Mouse (Mus musculus) MEL (cell line): ENCODE measurements around the gene Hsbp1. TPM values are rescaled to one million over a fixed set of nuclear protein-coding genes. Genes with fewer than 3 reads are reported as not detected.
A peak's percentile ranks its signal among the peaks of the same experiment; 100 is the strongest.

Source experiments
- DNase-seq: peaks from one replicate; pipeline ENCODE4 v3.0.0; 2011; ENCODE audit warnings: low read depth, low spot score
- H3K27ac ChIP-seq: 2 replicates; pipeline ENCODE4 v1.5.1; 2012; ENCODE audit warnings: low read depth, mild to moderate bottlenecking, control low read depth, low read length, moderate library complexity; ENCODE audit not compliant: control insufficient read depth
- H3K27me3 ChIP-seq, 2 experiments: fragments of 150-350 bp in 1 of 2; sonication (generic) in 1 of 2; 2 replicates each; pipeline ENCODE4 v1.6.1; 2012; ENCODE audit warnings: low read length in 2 of 2, mild to moderate bottlenecking in 2 of 2, improper control_type of control experiment in 1 of 2, moderate library complexity in 1 of 2; ENCODE audit not compliant: insufficient read depth in 2 of 2, control insufficient read depth in 1 of 2
- H3K36me3 ChIP-seq, 2 experiments: 2 replicates each; pipeline ENCODE4 v1.6.1; 2012 to 2014; ENCODE audit warnings: low read length in 2 of 2, improper control_type of control experiment in 1 of 2, inconsistent platforms in 1 of 2, mild to moderate bottlenecking in 1 of 2; ENCODE audit not compliant: insufficient read depth in 2 of 2, control insufficient read depth in 1 of 2
- H3K4me1 ChIP-seq, 2 experiments: fragments of 150-350 bp in 1 of 2; sonication (generic) in 1 of 2; 2 replicates each; pipeline ENCODE4 v1.6.1; 2012; ENCODE audit warnings: low read length in 2 of 2, improper control_type of control experiment in 1 of 2, mild to moderate bottlenecking in 1 of 2; ENCODE audit not compliant: insufficient read depth in 2 of 2, control insufficient read depth in 1 of 2
- H3K4me3 ChIP-seq, 2 experiments: fragments of 150-350 bp in 1 of 2; sonication (generic) in 1 of 2; 2 replicates each; pipeline ENCODE4 v1.5.1; 2012; ENCODE audit warnings: low read depth in 2 of 2, low read length in 2 of 2, mild to moderate bottlenecking in 2 of 2, moderate library complexity in 2 of 2, control low read depth in 1 of 2, improper control_type of control experiment in 1 of 2; ENCODE audit not compliant: control insufficient read depth in 1 of 2, insufficient read depth in 1 of 2
- H3K79me2 ChIP-seq: 2 replicates; pipeline ENCODE4 v1.6.1; 2012; ENCODE audit warnings: mild to moderate bottlenecking, low read length, moderate library complexity; ENCODE audit not compliant: control insufficient read depth, poor library complexity, insufficient read depth
- H3K9ac ChIP-seq: 2 replicates; pipeline ENCODE4 v1.6.1; 2012; ENCODE audit warnings: low read depth, mild to moderate bottlenecking, control low read depth, low read length, moderate library complexity; ENCODE audit not compliant: control insufficient read depth, poor library complexity, severe bottlenecking
- H3K9me3 ChIP-seq: fragments of 150-350 bp; sonication (generic); replicated peaks from 2 replicates; pipeline ENCODE4 v1.6.1; 2012; ENCODE audit warnings: mild to moderate bottlenecking, low read length, improper control_type of control experiment, moderate library complexity; ENCODE audit not compliant: insufficient read depth
- CHD1 ChIP-seq: IDR thresholded peaks from 2 replicates; pipeline ENCODE4 v1.6.1; 2012; ENCODE audit warnings: low read depth, mild to moderate bottlenecking, inconsistent platforms, low read length, improper control_type of control experiment
- ELF1 ChIP-seq: IDR thresholded peaks from 2 replicates; pipeline ENCODE4 v1.6.1; 2014; ENCODE audit warnings: low read depth, mild to moderate bottlenecking, inconsistent platforms, low read length, improper control_type of control experiment, moderate library complexity
- EP300 ChIP-seq, 2 experiments: IDR thresholded peaks; 2 replicates each; pipeline ENCODE4 v1.6.1; 2011; ENCODE audit warnings: improper control_type of control experiment in 2 of 2, low read length in 2 of 2, low read depth in 1 of 2, mild to moderate bottlenecking in 1 of 2
- GABPA ChIP-seq: IDR thresholded peaks from 2 replicates; pipeline ENCODE4 v1.6.1; 2012; ENCODE audit warnings: low read depth, mild to moderate bottlenecking, inconsistent platforms, low read length, improper control_type of control experiment, moderate library complexity
- GATA1 ChIP-seq: IDR thresholded peaks from 2 replicates; pipeline ENCODE4 v1.6.1; 2011; ENCODE audit warnings: low read depth, low read length, improper control_type of control experiment
- HCFC1 ChIP-seq: IDR thresholded peaks from 2 replicates; pipeline ENCODE4 v1.6.1; 2012; ENCODE audit warnings: low read depth, mild to moderate bottlenecking, inconsistent platforms, low read length, improper control_type of control experiment, moderate library complexity
- KAT2A ChIP-seq: conservative IDR thresholded peaks from 2 replicates; pipeline ENCODE4 v1.6.1; 2012; ENCODE audit warnings: low read depth, low read length, improper control_type of control experiment, inconsistent platforms
- MEF2A ChIP-seq: IDR thresholded peaks from 2 replicates; pipeline ENCODE4 v1.6.1; 2014; ENCODE audit warnings: low read depth, mild to moderate bottlenecking, inconsistent platforms, low read length, improper control_type of control experiment; ENCODE audit not compliant: poor library complexity, insufficient replicate concordance, severe bottlenecking; ENCODE audit errors: extremely low read depth
- MXI1 ChIP-seq: IDR thresholded peaks from 2 replicates; pipeline ENCODE4 v1.6.1; 2011; ENCODE audit warnings: mild to moderate bottlenecking, low read depth, low read length, improper control_type of control experiment
- MYB ChIP-seq: IDR thresholded peaks from 2 replicates; pipeline ENCODE4 v1.6.1; 2011; ENCODE audit warnings: mild to moderate bottlenecking, low read depth, low read length, improper control_type of control experiment
- MYC ChIP-seq: IDR thresholded peaks from 2 replicates; pipeline ENCODE4 v1.6.1; 2011; ENCODE audit warnings: low read depth, mild to moderate bottlenecking, low read length, improper control_type of control experiment, moderate library complexity
- POLR2A ChIP-seq, 2 experiments: IDR thresholded peaks; 2 replicates each; pipeline ENCODE4 v1.6.1; 2011 to 2012; ENCODE audit warnings: low read length in 2 of 2, mild to moderate bottlenecking in 2 of 2, control low read depth in 1 of 2, improper control_type of control experiment in 1 of 2, low read depth in 1 of 2, moderate library complexity in 1 of 2; ENCODE audit not compliant: control insufficient read depth in 1 of 2, insufficient read depth in 1 of 2, poor library complexity in 1 of 2
- SIN3A ChIP-seq: IDR thresholded peaks from 2 replicates; pipeline ENCODE4 v1.6.1; 2012; ENCODE audit warnings: low read length, improper control_type of control experiment, inconsistent platforms
- SMC3 ChIP-seq: IDR thresholded peaks from 2 replicates; pipeline ENCODE4 v1.6.1; 2011; ENCODE audit warnings: low read depth, low read length, improper control_type of control experiment
- TBP ChIP-seq: IDR thresholded peaks from 2 replicates; pipeline ENCODE4 v1.8.0; 2011; ENCODE audit warnings: low read depth, low read length, improper control_type of control experiment
- TCF12 ChIP-seq: IDR thresholded peaks from 2 replicates; pipeline ENCODE4 v1.6.1; 2014; ENCODE audit warnings: low read depth, mild to moderate bottlenecking, inconsistent platforms, low read length, improper control_type of control experiment, moderate library complexity
- USF2 ChIP-seq, 2 experiments: IDR thresholded peaks; 2 replicates each; pipeline ENCODE4 v1.6.1; 2011 to 2012; ENCODE audit warnings: improper control_type of control experiment in 2 of 2, low read length in 2 of 2, borderline replicate concordance in 1 of 2, inconsistent platforms in 1 of 2, low read depth in 1 of 2, mild to moderate bottlenecking in 1 of 2; ENCODE audit not compliant: insufficient read depth in 1 of 2
- polyA plus RNA-seq, 2 experiments: library from polyadenylated mRNA; stranded (reverse) in 1 of 2; unstranded in 1 of 2; fragments of >175 nt in 1 of 2; fragments of >200 nt in 1 of 2; gene quantifications; 2 replicates each; pipeline versions ENCODE4 v1.2.1 to v1.2.4; 2012; ENCODE audit warnings: low replicate concordance in 2 of 2, low read depth in 1 of 2; ENCODE audit not compliant: insufficient read length in 2 of 2, insufficient read depth in 1 of 2, missing spikeins in 1 of 2
- total RNA-seq: library from RNA; depleted of rRNA; stranded (reverse); fragments of 300-350 nt; gene quantifications from 2 replicates; pipeline ENCODE4 v1.2.3, GENCODE M21; 2012

Hsbp1 gene
- total and polyA plus RNA-seq, 3 experiments: 109 to 128 TPM; not detected in 1

DNA sequence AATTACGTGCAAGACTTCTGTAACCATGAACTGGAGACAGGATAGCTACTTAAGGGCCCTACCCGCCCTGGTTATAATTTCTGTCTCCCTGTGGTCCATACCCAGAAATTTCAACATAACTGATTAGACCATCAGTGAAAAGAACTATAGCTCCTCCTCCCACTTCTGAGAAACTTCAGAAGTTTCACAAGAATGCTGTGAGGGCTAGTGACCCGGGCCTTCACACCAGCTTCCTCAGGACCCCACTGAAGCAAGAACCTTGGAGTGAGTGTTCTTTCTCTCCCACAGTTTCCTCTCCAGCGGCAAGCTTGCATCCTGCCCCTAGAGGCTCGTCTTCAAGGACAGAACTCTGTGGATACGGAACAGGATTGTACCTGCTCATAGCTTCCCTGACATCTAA is 41.6 kb downstream of the Hsbp1 start:
- H3K4me3 ChIP-seq: no peak overlapping the region
- TF ChIP-seq MYC (no peak), HCFC1 (no peak), MXI1 (no peak), ELF1 (no peak), USF2 (IDR thresholded peaks at IDR 0.05; ENCODE audit: borderline replicate concordance in 1 of 2, insufficient read depth in 1 of 2, low read depth in 1 of 2, low read length in 2 of 2) (no peak), SIN3A (no peak), POLR2A (IDR thresholded peaks at IDR 0.05; ENCODE audit: control insufficient read depth in 1 of 2, insufficient read depth in 1 of 2, low read depth in 1 of 2, low read length in 2 of 2, poor library complexity in 1 of 2) (no peak), TCF12 (no peak), TBP (no peak), MEF2A (no peak), CHD1 (no peak), GABPA (no peak), KAT2A (no peak), GATA1 (no peak)
- H3K4me1 ChIP-seq: no peaks in the 10 kb centered on the region
- DNase-seq: no peak
- H3K79me2 ChIP-seq: no peaks in the 10 kb centered on the region
- H3K27me3 ChIP-seq: peaks cover 1 to 2% of the 10 kb centered on the region in 2 experiments; a peak in 1 of 4 replicates
- no peak overlapping the region for H3K9ac ChIP-seq
- no peaks in the 10 kb centered on the region; a peak in 2 of 4 replicates for H3K36me3 ChIP-seq
- no peaks in the 10 kb centered on the region for H3K9me3 ChIP-seq
- H3K27ac ChIP-seq: no peak overlapping the region

DNA sequence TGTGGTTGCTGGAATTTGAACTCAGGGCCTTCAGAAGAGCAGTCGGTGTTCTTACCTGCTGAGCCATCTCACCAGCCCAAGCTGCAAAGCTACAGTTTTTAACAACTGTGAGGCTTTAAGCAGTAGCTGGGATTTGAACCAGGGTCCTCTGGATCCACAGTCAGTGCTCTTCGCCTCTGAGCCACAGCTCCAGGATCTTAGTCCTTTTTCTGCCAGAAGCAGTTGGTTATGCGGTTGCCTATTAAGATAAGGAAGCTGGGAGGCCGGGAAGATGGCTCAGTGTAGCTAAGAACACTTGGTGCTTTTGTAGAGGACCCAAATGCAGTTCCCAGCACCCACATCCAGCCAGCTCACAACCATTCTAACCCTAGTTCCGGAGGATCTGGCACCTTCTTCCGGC is 42.7 kb downstream of the Hsbp1 start:
- no peaks in the 10 kb centered on the region for H3K79me2 ChIP-seq
- no peak overlapping the region for H3K9ac ChIP-seq
- H3K27ac ChIP-seq: no peak overlapping the region
- DNase-seq: peak; percentile 56
- no peaks in the 10 kb centered on the region for H3K9me3 ChIP-seq
- H3K4me1 ChIP-seq: no peaks in the 10 kb centered on the region
- H3K4me3 ChIP-seq: no peak overlapping the region
- H3K27me3 ChIP-seq: peaks cover 1 to 2% of the 10 kb centered on the region in 2 experiments; a peak in 1 of 4 replicates
- TF ChIP-seq SIN3A: no peak
- TF ChIP-seq EP300 (IDR thresholded peaks at IDR 0.05; ENCODE audit: low read depth in 1 of 2, low read length in 2 of 2): 0 out of 4 replicates have a peak, but pooled peaks of 1 of the 2 experiments have one; percentile 27
- peak; percentile 96 for TF ChIP-seq TBP
- TF ChIP-seq SMC3: no peak
- TF ChIP-seq ELF1: 0 out of 2 replicates have a peak, but pooled peaks have one; percentile 9
- TF ChIP-seq MYB: 0 out of 2 replicates have a peak, but pooled peaks have one; percentile 29
- 0 out of 2 replicates have a peak, but pooled peaks have one; percentile 9 for TF ChIP-seq GATA1
- no peaks in the 10 kb centered on the region; a peak in 2 of 4 replicates for H3K36me3 ChIP-seq
